Mouse (Mus musculus): ENCODE data around the gene Dvl2.

DNA sequence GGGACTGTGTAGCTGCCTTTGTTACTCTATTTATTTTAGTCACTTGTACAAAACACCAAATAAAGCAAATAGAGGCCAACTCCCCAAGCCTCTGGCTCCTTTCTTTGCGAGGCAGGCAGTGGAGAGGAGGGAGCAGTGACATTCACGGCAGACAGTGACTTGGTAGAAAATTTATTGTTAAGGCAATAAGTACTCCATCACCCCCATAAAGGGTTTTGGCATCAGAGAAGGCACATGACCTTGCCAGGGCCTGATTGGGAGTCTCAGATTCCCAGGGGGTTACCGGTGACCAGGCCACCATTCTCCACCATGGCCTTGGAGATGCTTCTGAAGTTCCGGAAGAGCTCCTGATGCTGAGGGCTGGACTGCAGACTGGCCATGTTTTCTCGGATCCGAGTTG, 9.6 kb downstream of the Dvl2 start:
- TF ChIP-seq CTCF (IDR thresholded peaks at IDR 0.05; ENCODE audit: low read depth, low read length) (no peak), TAL1 (conservative IDR thresholded peaks at IDR 0.05; ENCODE audit: low read depth, low read length) (no peak)

Measured in G1E (cell line).